Mouse (Mus musculus) stomach, embryonic 14.5 days (tissue): ENCODE measurements at regions not wholly inside any gene's neighbourhood (a gene's known extent, or its start where the extent isn't known, plus 50 kb on each side); places are given as distances from the start of the nearest gene placed in this dataset.
"Not testable (repeated sequence)": the region's sequence is repeated elsewhere in the genome, so short reads cannot be mapped to it uniquely, and the experiment has no call there.

Experiments
- ATAC-seq: fragments of 200-750 bp; cut with Nextera tagmentation; 2 replicates; pipeline ENCODE4 v1.8.0; 2017; ENCODE audit warnings: low read depth, moderate TSS enrichment; ENCODE audit not compliant: insufficient number of reproducible peaks, insufficient read depth, low FRiP score
- H3K27ac ChIP-seq: fragments of 300-500 bp; sonication (generic); 2 replicates; pipeline ENCODE4 v1.5.1; 2014; ENCODE audit warnings: mild to moderate bottlenecking, low read length, moderate library complexity, mixed read lengths
- H3K27me3 ChIP-seq: fragments of 300-500 bp; sonication (generic); 2 replicates; pipeline ENCODE4 v1.6.1; 2014; ENCODE audit warnings: low read length, control low read depth, mixed read lengths; ENCODE audit not compliant: control insufficient read depth, insufficient read depth
- H3K36me3 ChIP-seq: fragments of 300-500 bp; sonication (generic); 2 replicates; pipeline ENCODE4 v1.6.1; 2014; ENCODE audit warnings: mild to moderate bottlenecking, control low read depth, low read length, moderate library complexity, mixed read lengths; ENCODE audit not compliant: control insufficient read depth, insufficient read depth
- H3K4me1 ChIP-seq: fragments of 300-500 bp; sonication (generic); 2 replicates; pipeline ENCODE4 v1.6.1; 2014; ENCODE audit warnings: low read length, control low read depth, mixed read lengths; ENCODE audit not compliant: control insufficient read depth, insufficient read depth
- H3K4me2 ChIP-seq: fragments of 300-500 bp; sonication (generic); replicated peaks from 2 replicates; pipeline ENCODE4 v1.6.1; 2014; ENCODE audit warnings: low read depth, low read length, control low read depth
- H3K4me3 ChIP-seq: fragments of 300-500 bp; sonication (generic); 2 replicates; pipeline ENCODE4 v1.5.1; 2014; ENCODE audit warnings: low read depth, low read length, control low read depth
- H3K9ac ChIP-seq: fragments of 300-500 bp; sonication (generic); replicated peaks from 2 replicates; pipeline ENCODE4 v1.6.1; 2014; ENCODE audit warnings: low read depth, mild to moderate bottlenecking, control low read depth, low read length, moderate library complexity, mixed read lengths
- H3K9me3 ChIP-seq: fragments of 300-500 bp; sonication (generic); 2 replicates; pipeline ENCODE4 v1.6.1; 2016; ENCODE audit warnings: low read depth, low read length, control low read depth; ENCODE audit not compliant: control insufficient read depth
- WGBS: fragments of 180-500 bp; shearing (Covaris S2); extraction: QIAGEN DNeasy Blood & Tissue Kit; methylation state at CpG from one replicate; pipeline ENCODE4 v1.1.7; 2014; 5-methylcytosine and 5-hydroxymethylcytosine counted together

DNA sequence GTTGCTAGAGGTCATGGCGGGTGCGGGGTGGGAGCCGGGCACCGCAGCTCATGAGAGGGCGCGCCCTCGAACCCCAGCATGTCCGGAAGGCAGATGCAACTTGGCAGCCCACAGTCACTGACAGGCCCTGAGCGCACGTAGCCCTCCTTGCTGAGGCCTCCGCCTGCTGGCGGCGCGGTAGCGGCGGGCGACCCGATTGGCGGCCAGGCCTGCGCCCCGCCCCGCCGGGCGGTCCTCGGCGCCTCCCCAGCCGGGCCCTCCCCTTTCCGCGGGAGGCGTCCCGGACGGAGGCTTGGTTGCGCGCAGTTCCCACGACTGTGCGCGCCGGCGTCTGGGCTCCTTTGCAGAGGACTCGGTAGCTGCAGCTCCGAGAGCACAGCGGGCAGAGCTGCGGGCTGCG is 301.9 kb downstream of the Hpcal1 start:
- Histone ChIP-seq H3K4me3 (peak overlapping the region; percentile 42), H3K9ac (peak overlapping the region; percentile 58; the same call in 1 of the 2 replicates), H3K4me2 (peak overlapping the region; percentile 38)
- ATAC-seq, result peak; percentile 88; the same call in 1 of the 2 replicates
- not testable (repeated sequence) for H3K9me3 ChIP-seq, H3K4me1 ChIP-seq, H3K27ac ChIP-seq, H3K36me3 ChIP-seq, H3K27me3 ChIP-seq
- 0% methylated on average over 35 of the region's 44 CpGs for WGBS

DNA sequence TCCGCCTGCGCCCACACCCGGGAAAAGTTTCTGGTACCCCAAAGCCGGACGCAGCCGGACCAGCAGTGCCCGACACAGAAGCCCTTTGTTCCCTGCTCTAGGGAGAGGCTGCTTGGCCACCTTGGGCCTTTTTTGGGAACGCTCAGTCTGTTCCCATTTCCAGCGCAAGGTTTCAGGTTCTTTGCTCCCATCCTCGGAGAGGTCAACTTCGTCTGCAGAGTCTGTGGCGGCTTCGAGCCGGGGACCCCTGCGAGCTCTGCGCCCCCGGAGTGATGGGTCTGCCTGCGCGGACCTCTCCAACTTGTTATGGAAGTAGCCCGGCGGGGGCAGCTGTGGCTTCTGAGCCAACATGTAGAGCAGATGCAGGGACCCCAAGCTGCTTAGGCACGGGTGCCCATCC is 302.7 kb downstream of the Hpcal1 start:
- peak overlapping the region; percentile 42 for H3K4me3 ChIP-seq
- not testable (repeated sequence) for H3K4me1 ChIP-seq, ATAC-seq, H3K36me3 ChIP-seq, H3K9me3 ChIP-seq, H3K27me3 ChIP-seq, H3K9ac ChIP-seq, H3K27ac ChIP-seq
- WGBS, result 6% methylated on average over 16 of the region's 22 CpGs
- peak overlapping the region; percentile 40 for H3K4me2 ChIP-seq
